Mouse (Mus musculus) myocyte (in vitro differentiated cells): Measurements from ENCODE around the gene Ndufa9. TPM values are rescaled to one million over a fixed set of nuclear protein-coding genes. Genes with fewer than 3 reads are reported as not detected.

Source experiments
- H3K27me3 ChIP-seq: one replicate; pipeline ENCODE4 v1.6.1; 2011; ENCODE audit not compliant: control insufficient read depth, insufficient read depth, insufficient read length
- H3K36me3 ChIP-seq: one replicate; pipeline ENCODE4 v1.6.1; 2011; ENCODE audit not compliant: control insufficient read depth, insufficient read depth
- H3K4me2 ChIP-seq: one replicate; pipeline ENCODE4 v1.6.1; 2011; ENCODE audit warnings: low read depth, control low read depth
- H3K4me3 ChIP-seq: one replicate; pipeline ENCODE4 v1.5.1; 2011; ENCODE audit warnings: mild to moderate bottlenecking, control low read depth, moderate library complexity
- H3K79me2 ChIP-seq: one replicate; pipeline ENCODE4 v1.6.1; 2011; ENCODE audit not compliant: control insufficient read depth, insufficient read depth
- H3ac ChIP-seq: one replicate; pipeline ENCODE4 v1.6.1; 2011; ENCODE audit not compliant: control insufficient read depth, insufficient read length
- CEBPB ChIP-seq: IDR thresholded peaks from 2 replicates; pipeline ENCODE4 v1.6.1; 2011; ENCODE audit warnings: mild to moderate bottlenecking, moderate library complexity; ENCODE audit not compliant: poor library complexity, insufficient read depth, severe bottlenecking
- E2F4 ChIP-seq: IDR thresholded peaks from one replicate; pipeline ENCODE4 v1.6.1; 2011; ENCODE audit warnings: mild to moderate bottlenecking, control low read depth, moderate library complexity; ENCODE audit not compliant: insufficient read depth
- MAX ChIP-seq: IDR thresholded peaks from one replicate; pipeline ENCODE4 v1.6.1; 2011; ENCODE audit warnings: low read depth, mild to moderate bottlenecking, control low read depth
- MYOD1 ChIP-seq, 3 experiments: IDR thresholded peaks; one replicate each; pipeline ENCODE4 v1.6.1; 2011; ENCODE audit warnings: control low read depth in 2 of 3, low read depth in 2 of 3, mild to moderate bottlenecking in 2 of 3, moderate library complexity in 1 of 3; ENCODE audit not compliant: insufficient read length in 2 of 3, control insufficient read depth in 1 of 3
- MYOG ChIP-seq, 3 experiments: IDR thresholded peaks; one replicate each; pipeline ENCODE4 v1.6.1; 2011; ENCODE audit warnings: control low read depth in 2 of 3, low read depth in 2 of 3, mild to moderate bottlenecking in 2 of 3; ENCODE audit not compliant: insufficient read length in 2 of 3, control insufficient read depth in 1 of 3, insufficient read depth in 1 of 3
- POLR2A ChIP-seq: IDR thresholded peaks from one replicate; pipeline ENCODE4 v1.6.1; 2011; ENCODE audit warnings: low read depth, mild to moderate bottlenecking, control low read depth, moderate library complexity; ENCODE audit not compliant: insufficient read length
- POLR2AphosphoS2 ChIP-seq: IDR thresholded peaks from one replicate; pipeline ENCODE4 v1.6.1; 2011; ENCODE audit warnings: low read depth, control low read depth; ENCODE audit not compliant: insufficient read length
- REST ChIP-seq: IDR thresholded peaks from one replicate; pipeline ENCODE4 v1.6.1; 2011; ENCODE audit warnings: mild to moderate bottlenecking, control low read depth, moderate library complexity; ENCODE audit not compliant: insufficient read depth, insufficient read length
- SRF ChIP-seq: IDR thresholded peaks from one replicate; pipeline ENCODE4 v1.6.1; 2011; ENCODE audit warnings: low read depth; ENCODE audit not compliant: control insufficient read depth, insufficient read length
- TCF12 ChIP-seq: IDR thresholded peaks from one replicate; pipeline ENCODE4 v1.6.1; 2011; ENCODE audit warnings: mild to moderate bottlenecking, control low read depth; ENCODE audit not compliant: poor library complexity, insufficient read depth, severe bottlenecking
- TCF3 ChIP-seq: IDR thresholded peaks from one replicate; pipeline ENCODE4 v1.6.1; 2011; ENCODE audit warnings: low read depth, control low read depth; ENCODE audit not compliant: insufficient read length
- USF1 ChIP-seq: IDR thresholded peaks from one replicate; pipeline ENCODE4 v1.6.1; 2011; ENCODE audit warnings: low read depth, mild to moderate bottlenecking, control low read depth, moderate library complexity
- polyA plus RNA-seq: library from polyadenylated mRNA; unstranded; fragments of >200 nt; fragmentation: generic; extraction: Trizol; gene quantifications from one replicate; pipeline ENCODE4 v1.2.1, GENCODE M21; 2012; ENCODE audit warnings: missing spikeins

The Ndufa9 gene
- polyA plus RNA-seq, 1 experiment: 193 TPM

GRCm38 (mm10) chr6:126816338-126816737, 32.6 kb downstream of the Ndufa9 start:
- Histone ChIP-seq H3K79me2 (no peaks in the 10 kb centered on the region), H3K27me3 (no peaks in the 10 kb centered on the region), H3K36me3 (peaks cover 5% of the 10 kb centered on the region), H3K4me3 (no peak overlapping the region), H3ac (no peak overlapping the region), H3K4me2 (no peak overlapping the region)
- TF ChIP-seq MAX (no peak), MYOD1 (IDR thresholded peaks at IDR 0.05; ENCODE audit: control insufficient read depth in 1 of 3, insufficient read length in 2 of 3, low read depth in 2 of 3) (no peak), SRF (no peak), MYOG (IDR thresholded peaks at IDR 0.05; ENCODE audit: control insufficient read depth in 1 of 3, insufficient read depth in 1 of 3, insufficient read length in 2 of 3, low read depth in 2 of 3) (no peak), E2F4 (no peak), POLR2A (no peak), TCF12 (no peak), CEBPB (no peak), POLR2AphosphoS2 (no peak), TCF3 (no peak), USF1 (no peak), REST (no peak)

- no peaks in the 10 kb centered on the region for H3K79me2 ChIP-seq
- H3K27me3 ChIP-seq: peaks cover 5% of the 10 kb centered on the region
- TF ChIP-seq TCF12: no peak
- no peak for TF ChIP-seq POLR2AphosphoS2
- no peak for TF ChIP-seq TCF3
- no peak for TF ChIP-seq USF1
- TF ChIP-seq MYOG (IDR thresholded peaks at IDR 0.05; ENCODE audit: control insufficient read depth in 1 of 3, insufficient read depth in 1 of 3, insufficient read length in 2 of 3, low read depth in 2 of 3): no peak
- TF ChIP-seq CEBPB: no peak
- no peak for TF ChIP-seq MYOD1 (IDR thresholded peaks at IDR 0.05; ENCODE audit: control insufficient read depth in 1 of 3, insufficient read length in 2 of 3, low read depth in 2 of 3)
- no peak for TF ChIP-seq POLR2A
- TF ChIP-seq E2F4: no peak
- TF ChIP-seq MAX: no peak
- TF ChIP-seq REST: no peak
- no peak for TF ChIP-seq SRF
- no peak overlapping the region for H3ac ChIP-seq
- H3K4me3 ChIP-seq: no peak overlapping the region
- H3K4me2 ChIP-seq: no peak overlapping the region
- H3K36me3 ChIP-seq: no peaks in the 10 kb centered on the region
Observed at GRCm38 (mm10) chr6:126815206-126815750, 33.7 kb downstream of the Ndufa9 start.

- Histone ChIP-seq H3K27me3 (peaks cover 6% of the 10 kb centered on the region), H3K4me2 (no peak overlapping the region), H3K4me3 (no peak overlapping the region), H3K79me2 (no peaks in the 10 kb centered on the region), H3K36me3 (no peaks in the 10 kb centered on the region), H3ac (no peak overlapping the region)
- TF ChIP-seq CEBPB (no peak), TCF12 (no peak), POLR2A (no peak), REST (no peak), E2F4 (no peak), POLR2AphosphoS2 (no peak), USF1 (no peak), SRF (no peak), MYOG (IDR thresholded peaks at IDR 0.05; ENCODE audit: control insufficient read depth in 1 of 3, insufficient read depth in 1 of 3, insufficient read length in 2 of 3, low read depth in 2 of 3) (no peak), MAX (no peak), MYOD1 (IDR thresholded peaks at IDR 0.05; ENCODE audit: control insufficient read depth in 1 of 3, insufficient read length in 2 of 3, low read depth in 2 of 3) (no peak), TCF3 (no peak)
Observed at GRCm38 (mm10) chr6:126811481-126811880, 37.5 kb downstream of the Ndufa9 start.

GRCm38 (mm10) chr6:126808561-126808960, 40.4 kb downstream of the Ndufa9 start:
- Histone ChIP-seq H3K4me3 (no peak overlapping the region), H3ac (no peak overlapping the region), H3K4me2 (no peak overlapping the region), H3K36me3 (no peaks in the 10 kb centered on the region), H3K79me2 (no peaks in the 10 kb centered on the region), H3K27me3 (peaks cover 6% of the 10 kb centered on the region)
- no peak for TF ChIP-seq TCF12
- TF ChIP-seq MYOG (IDR thresholded peaks at IDR 0.05; ENCODE audit: control insufficient read depth in 1 of 3, insufficient read depth in 1 of 3, insufficient read length in 2 of 3, low read depth in 2 of 3): no peak
- no peak for TF ChIP-seq E2F4
- TF ChIP-seq POLR2AphosphoS2: no peak

- TF ChIP-seq MYOG (IDR thresholded peaks at IDR 0.05; ENCODE audit: control insufficient read depth in 1 of 3, insufficient read depth in 1 of 3, insufficient read length in 2 of 3, low read depth in 2 of 3): no peak
- TF ChIP-seq POLR2A: no peak
- no peak for TF ChIP-seq POLR2AphosphoS2
- no peak for TF ChIP-seq E2F4
- TF ChIP-seq REST: no peak
- TF ChIP-seq TCF3: no peak
- no peak for TF ChIP-seq CEBPB
- TF ChIP-seq TCF12: no peak
- TF ChIP-seq MAX: no peak
- TF ChIP-seq SRF: no peak
- no peak overlapping the region for H3ac ChIP-seq
Observed at GRCm38 (mm10) chr6:126808134-126808533, 40.8 kb downstream of the Ndufa9 start.

More at GRCm38 (mm10) chr6:126808134-126808533, 40.8 kb downstream of the Ndufa9 start:
- H3K4me2 ChIP-seq: no peak overlapping the region
- H3K27me3 ChIP-seq: peaks cover 6% of the 10 kb centered on the region
- H3K36me3 ChIP-seq: no peaks in the 10 kb centered on the region
- no peak overlapping the region for H3K4me3 ChIP-seq
- H3K79me2 ChIP-seq: no peaks in the 10 kb centered on the region
